Mouse (Mus musculus): ENCODE results near the gene Gm10382. TPM values are rescaled to one million over a fixed set of nuclear protein-coding genes. Genes with fewer than 3 reads are reported as not detected.

Gm10382 gene
- total RNA-seq (2021): not detected
- long read RNA-seq, experiment 1: 0 reads
- long read RNA-seq, experiment 2: 0 reads

- DNase-seq (ENCODE audit: low spot score in 2 of 2): peak; percentile 77 to 88
These were observed at the start of gene Gm10382 for GRCm38 (mm10) chr5:125389131-125389578. Gene Gm10382 (plus strand): TSS chr5:125389322.

- no peak for DNase-seq (ENCODE audit: low spot score in 2 of 2)
These were observed 49.1 kb upstream of the Gm10382 start for GRCm38 (mm10) chr5:125339851-125340531.

DNA sequence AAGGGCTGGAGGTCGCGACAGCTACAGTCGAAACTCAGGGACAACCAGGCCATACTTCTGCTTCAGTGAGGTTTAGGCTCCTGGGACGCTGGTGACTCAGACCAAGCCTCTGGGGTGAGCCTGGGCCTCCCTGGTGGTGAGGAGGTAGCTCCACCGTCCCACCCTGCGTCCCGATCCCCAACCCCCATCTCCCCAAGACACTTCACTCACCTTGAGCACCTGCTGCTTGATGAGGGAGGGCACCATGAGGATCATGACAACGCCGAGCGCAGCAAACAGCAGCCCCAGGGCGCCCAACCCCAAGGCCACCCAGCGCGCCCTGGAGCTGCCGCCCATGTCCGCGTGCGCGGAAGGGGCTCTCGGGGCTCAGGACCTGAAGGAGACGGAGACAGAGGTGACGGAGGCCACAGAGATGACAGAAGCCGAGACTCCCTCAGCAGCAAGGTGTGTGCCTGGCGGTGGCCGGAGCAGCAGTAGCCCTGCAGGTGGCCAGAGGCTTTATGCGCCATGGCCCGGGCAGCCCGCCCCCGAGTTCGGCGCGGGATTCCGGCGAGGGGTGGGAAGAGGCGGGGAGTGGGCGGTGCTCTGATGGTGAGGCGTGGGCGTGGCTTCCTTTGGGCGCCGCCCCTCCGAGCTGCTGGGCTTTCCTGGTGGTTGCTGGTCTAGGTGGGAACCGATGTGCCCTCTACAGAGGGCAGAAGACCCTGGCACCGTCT is 48.4 kb upstream of the Gm10382 start, which contains the start of gene Scarb1:
Gene Scarb1, minus strand, starts transcription at position 548 of the 716 bp plus-strand sequence.
- peak; percentile 83 to 86 for DNase-seq (ENCODE audit: low spot score in 2 of 2)

DNA sequence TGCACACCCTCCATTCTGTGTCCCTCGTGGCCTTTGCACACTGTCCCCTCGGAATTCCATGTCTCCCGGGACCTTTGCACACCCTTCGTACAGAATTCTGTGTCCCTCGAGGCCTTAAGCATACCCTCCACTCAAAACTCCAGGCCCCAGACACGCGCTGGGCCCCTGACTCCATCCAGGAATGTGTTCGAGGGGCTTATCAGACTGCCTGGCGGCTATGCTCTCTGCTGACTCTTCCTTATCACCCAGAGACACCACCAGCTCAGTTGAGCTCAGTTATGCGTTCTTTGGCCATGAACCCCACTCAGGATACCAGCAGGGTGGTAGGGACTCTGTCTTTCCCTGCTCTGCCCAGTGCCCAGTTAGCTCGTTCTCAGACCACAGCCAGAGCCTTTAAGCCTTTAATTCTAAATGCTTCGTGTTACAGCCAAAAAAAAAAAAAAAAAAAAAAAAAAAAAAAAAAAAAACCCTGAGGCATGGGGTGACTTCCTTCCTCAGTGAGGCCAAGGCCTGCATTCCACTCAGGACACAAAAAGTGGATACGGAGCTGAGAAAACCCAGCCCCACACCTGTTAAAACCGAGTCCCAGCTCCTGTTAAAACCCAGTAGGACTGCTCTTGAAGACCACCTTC is 47.5 kb upstream of the Gm10382 start:
- DNase-seq (ENCODE audit: low spot score in 2 of 2): no peak

- DNase-seq (ENCODE audit: low spot score in 2 of 2): no peak
These were observed 44.8 kb upstream of the Gm10382 start for GRCm38 (mm10) chr5:125344296-125344695.

DNA sequence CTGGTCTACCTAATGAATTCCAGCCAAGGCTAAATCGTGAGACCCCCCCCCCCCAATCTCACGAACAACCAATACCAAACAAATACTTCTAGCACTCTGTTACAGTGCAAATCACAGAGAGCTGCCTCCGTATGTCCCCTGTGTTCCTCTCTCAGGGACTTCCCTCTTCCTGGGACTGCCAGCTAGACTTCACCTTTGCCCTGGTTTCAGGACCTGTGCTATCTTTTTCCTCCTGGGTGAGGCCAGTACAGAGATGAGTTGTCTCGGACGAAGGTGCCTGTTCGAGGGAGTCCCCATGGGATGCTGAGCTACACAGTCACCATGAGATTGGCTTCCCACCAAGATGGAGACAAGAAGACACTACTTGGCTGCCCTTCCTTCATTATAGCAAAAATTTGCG is 41.1 kb upstream of the Gm10382 start:
- DNase-seq (ENCODE audit: low spot score in 2 of 2): no peak

DNA sequence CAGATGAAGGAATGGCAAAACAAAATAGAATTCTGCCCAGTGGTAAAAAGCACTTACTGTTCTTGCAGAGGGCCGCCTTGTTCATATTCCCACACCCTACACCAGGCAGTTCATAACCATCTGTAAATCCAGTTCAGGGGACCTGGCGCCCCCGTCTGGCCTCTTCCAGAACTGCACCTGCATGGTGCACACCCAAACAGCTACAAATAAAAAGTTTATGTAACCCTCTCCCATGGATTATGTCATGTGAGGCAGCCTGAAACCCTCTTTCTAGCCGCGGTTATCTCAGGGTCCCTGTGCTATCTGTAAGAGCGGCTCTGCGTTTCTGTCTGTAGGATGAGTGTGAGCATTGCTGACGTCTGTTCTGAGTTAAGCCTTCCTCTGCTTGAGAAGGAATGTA is 40.6 kb upstream of the Gm10382 start:
- DNase-seq (ENCODE audit: low spot score in 2 of 2): peak in 1 of 2 experiments; percentile 53

GRCm38 (mm10) chr5:125349391-125349790 is 39.7 kb upstream of the Gm10382 start:
- DNase-seq (ENCODE audit: low spot score in 2 of 2): no peak

GRCm38 (mm10) chr5:125351057-125351456 is 38.1 kb upstream of the Gm10382 start:
- DNase-seq (ENCODE audit: low spot score in 2 of 2): no peak

DNA sequence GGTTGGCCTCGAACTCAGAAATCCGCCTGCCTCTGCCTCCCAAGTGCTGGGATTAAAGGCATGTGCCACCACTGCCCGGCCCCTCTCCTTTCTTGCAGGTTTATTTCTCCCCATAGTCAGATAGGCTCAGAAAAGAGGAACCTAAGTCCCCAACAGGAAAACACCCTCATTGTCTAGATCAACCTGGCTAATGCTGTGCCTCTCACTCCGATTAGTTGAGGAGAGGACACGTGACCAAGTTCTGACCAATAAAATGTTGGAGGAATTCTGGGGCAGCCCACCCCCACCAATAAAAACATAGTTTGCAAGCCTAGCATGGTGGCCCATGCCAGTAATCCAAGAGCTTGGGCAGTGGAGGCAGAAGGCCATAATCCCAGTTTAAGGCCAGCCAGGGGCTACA is 37.2 kb upstream of the Gm10382 start:
- no peak for DNase-seq (ENCODE audit: low spot score in 2 of 2)

DNA sequence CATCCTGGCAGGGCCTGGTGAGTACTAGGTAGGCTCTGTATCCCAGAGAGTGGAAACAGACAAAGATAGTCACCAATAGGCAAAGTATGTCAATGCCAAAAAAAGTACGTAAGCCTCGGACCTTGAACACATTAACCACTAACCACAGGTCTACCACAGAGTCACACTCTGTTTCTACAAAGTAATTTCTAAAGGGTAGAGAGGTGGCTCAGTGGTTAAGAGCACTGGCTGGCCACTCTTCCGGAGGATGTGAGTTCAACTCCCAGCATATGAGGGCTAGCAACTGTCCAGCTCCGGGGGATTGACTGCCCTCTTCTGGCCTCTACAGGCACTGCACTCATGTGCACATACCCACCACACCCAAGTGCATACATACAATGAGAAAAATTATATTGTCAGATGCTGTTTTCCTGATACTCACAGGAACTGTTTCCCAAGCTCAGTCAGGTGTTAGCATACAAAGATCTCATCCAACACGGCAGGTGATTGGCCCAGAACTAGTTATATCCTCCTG is 36.3 kb upstream of the Gm10382 start:
- no peak for DNase-seq (ENCODE audit: low spot score in 2 of 2)

DNA sequence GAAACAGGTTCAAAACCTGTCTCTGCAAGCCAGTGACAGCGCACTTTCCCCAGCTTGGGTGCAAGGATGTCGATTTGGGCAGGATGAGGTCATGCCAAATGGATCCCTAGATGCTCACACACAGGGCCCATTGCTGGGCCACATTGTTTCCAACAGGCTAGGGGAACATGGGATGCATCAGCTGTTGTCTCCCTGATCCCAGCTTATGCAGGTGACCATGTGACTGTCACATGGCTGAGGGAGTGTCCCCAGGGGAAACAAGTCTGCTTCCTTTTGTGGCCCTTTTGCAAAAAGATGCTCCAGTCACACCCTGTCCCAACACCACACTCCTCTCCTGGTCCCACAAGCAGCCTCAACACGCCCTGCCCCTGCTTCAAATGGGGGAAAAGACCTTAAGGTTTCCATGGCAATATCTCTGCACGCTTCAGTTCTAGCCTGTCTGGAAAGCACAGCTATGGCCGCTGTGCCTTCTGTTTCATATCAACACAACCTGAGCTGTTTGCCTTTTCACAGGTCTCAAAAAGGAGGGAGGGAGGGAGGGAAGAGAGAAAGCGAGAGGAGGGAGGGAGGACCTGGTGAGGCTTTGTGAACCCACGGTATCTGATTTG is 34.1 kb upstream of the Gm10382 start:
- DNase-seq (ENCODE audit: low spot score in 2 of 2): no peak

GRCm38 (mm10) chr5:125355650-125356049 is 33.5 kb upstream of the Gm10382 start:
- no peak for DNase-seq (ENCODE audit: low spot score in 2 of 2)

- no peak for DNase-seq (ENCODE audit: low spot score in 2 of 2)
These were observed 31.4 kb upstream of the Gm10382 start for GRCm38 (mm10) chr5:125357543-125358269.

- DNase-seq (ENCODE audit: low spot score in 2 of 2): no peak
These were observed 30.9 kb upstream of the Gm10382 start for GRCm38 (mm10) chr5:125358270-125358608.

DNA sequence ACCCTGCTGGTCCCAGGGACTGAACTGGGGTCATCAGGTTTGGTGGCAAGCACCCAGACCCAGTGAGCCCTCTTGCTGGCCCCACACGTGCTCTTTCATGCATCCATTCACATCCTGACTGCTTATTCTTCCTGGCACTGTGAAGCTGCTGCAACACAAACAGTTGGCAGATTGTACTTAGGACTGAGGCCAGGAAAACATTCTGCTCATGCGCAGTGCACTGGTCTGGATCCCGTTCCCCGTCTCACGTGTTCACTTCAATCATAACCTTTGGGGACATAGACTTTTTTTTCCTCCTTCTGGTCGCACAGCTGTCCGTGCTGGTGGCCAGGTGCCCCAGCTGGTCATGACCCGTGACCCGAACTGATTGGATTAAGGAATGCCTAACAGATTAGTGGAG is 28.6 kb upstream of the Gm10382 start:
- DNase-seq (ENCODE audit: low spot score in 2 of 2): no peak

DNA sequence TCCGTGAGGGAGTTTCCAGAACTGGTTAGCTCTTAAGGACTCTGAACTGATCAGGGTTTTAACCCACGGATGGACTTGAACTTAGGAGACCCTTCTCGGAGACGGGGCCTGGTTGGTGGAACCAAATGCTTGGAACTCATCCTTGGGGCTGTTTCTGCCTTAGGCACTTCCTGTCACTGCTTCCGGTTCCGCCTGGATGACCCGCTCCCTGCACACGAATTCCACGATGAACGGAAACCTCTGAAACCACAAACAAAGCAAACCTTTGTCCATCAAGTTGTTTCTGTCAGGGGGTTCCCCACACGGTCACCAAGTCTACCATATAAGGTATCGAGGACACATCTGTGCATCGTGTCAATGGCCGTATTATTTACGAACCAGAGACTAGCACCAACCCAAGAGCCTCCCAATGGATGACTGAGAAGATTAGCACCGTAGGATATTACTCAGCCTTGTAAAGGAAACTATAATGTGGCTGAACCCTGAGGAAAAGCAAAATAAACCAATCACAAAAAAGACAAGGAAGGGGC is 28.1 kb upstream of the Gm10382 start:
- no peak for DNase-seq (ENCODE audit: low spot score in 2 of 2)

DNA sequence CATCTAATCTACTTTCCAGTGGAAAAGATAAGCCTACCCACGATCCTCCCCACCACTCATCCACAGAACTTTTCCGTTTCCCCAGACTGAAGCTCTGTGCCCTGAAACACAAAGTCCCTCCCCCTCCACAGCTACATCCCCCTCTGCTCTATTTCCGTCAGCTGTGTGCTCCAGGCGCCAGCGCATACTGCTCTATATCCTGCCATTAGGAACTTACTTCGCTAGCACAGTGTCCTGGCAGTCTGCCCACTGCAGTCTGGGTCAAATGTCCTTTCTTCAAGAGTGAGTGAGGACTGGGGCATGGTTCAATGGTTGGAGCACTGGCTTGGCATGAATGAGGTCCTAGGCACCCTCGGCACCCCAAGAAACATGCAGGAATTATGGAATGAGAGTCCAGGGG is 25.2 kb upstream of the Gm10382 start:
- DNase-seq (ENCODE audit: low spot score in 2 of 2): peak in 1 of 2 experiments; percentile 45

DNA sequence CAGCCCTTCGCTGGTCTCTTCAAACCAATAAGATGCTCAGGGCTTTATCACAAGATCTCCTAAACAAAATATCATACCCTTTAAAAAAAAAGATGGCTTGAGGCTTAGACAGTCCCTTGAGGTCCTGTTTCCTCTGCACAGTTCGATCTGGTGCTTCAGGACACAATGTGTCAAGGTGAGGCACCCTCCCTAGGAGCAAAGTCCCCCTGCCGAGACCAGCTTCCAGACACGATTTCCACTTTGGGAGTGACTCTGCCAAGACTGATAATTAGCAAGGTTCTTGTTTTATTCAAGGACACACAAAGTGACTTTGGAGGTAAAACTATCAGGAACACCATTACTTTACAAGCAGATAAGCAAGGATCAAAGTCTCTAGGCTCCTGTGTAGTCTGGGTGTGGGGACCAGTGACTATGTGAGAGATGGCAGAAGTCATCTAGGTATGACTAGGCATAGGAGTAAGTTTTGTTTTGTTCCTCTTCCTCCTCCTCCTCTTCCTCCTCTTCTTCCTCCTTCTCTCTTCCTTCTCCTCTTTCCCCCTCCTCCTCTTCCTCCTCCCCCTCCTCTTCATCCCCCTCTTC is 24.2 kb upstream of the Gm10382 start:
- DNase-seq (ENCODE audit: low spot score in 2 of 2): no peak

GRCm38 (mm10) chr5:125368156-125368555 is 21.0 kb upstream of the Gm10382 start:
- DNase-seq (ENCODE audit: low spot score in 2 of 2): no peak

Data from gastrocnemius, postnatal 4 days (tissue).